Mouse (Mus musculus) heart, embryonic 11.5 days (tissue): Measurements from ENCODE around the gene Rnf215. TPM values are rescaled to one million over a fixed set of nuclear protein-coding genes. Genes with fewer than 3 reads are reported as not detected.

Experiments used
- ATAC-seq: fragments of 200-750 bp; cut with Nextera tagmentation; replicated peaks from 2 replicates; pipeline ENCODE4 v1.8.0; 2017; ENCODE audit warnings: moderate library complexity; ENCODE audit not compliant: insufficient number of reproducible peaks, low FRiP score, low TSS enrichment
- H3K27ac ChIP-seq: fragments of 300-500 bp; sonication (generic); 2 replicates; pipeline ENCODE4 v1.5.1; 2014; ENCODE audit warnings: mild to moderate bottlenecking, low read depth, low read length
- H3K27me3 ChIP-seq: fragments of 300-500 bp; sonication (generic); 2 replicates; pipeline ENCODE4 v1.6.1; 2014; ENCODE audit warnings: mild to moderate bottlenecking, low read length, mixed read lengths; ENCODE audit not compliant: control insufficient read depth, insufficient read depth
- H3K36me3 ChIP-seq: fragments of 300-500 bp; sonication (generic); 2 replicates; pipeline ENCODE4 v1.6.1; 2014; ENCODE audit warnings: mild to moderate bottlenecking, low read length, moderate library complexity, mixed read lengths; ENCODE audit not compliant: control insufficient read depth, insufficient read depth
- H3K4me1 ChIP-seq: fragments of 300-500 bp; sonication (generic); 2 replicates; pipeline ENCODE4 v1.6.1; 2014; ENCODE audit warnings: low read length; ENCODE audit not compliant: control insufficient read depth, insufficient read depth
- H3K4me2 ChIP-seq: fragments of 300-500 bp; sonication (generic); 2 replicates; pipeline ENCODE4 v1.6.1; 2014; ENCODE audit warnings: mild to moderate bottlenecking, moderate library complexity
- H3K4me3 ChIP-seq: fragments of 300-500 bp; sonication (generic); 2 replicates; pipeline ENCODE4 v1.5.1; 2014; ENCODE audit warnings: low read depth, low read length
- H3K9ac ChIP-seq: fragments of 300-500 bp; sonication (generic); 2 replicates; pipeline ENCODE4 v1.6.1; 2014; ENCODE audit warnings: mild to moderate bottlenecking, low read depth, low read length, moderate library complexity
- H3K9me3 ChIP-seq: fragments of 300-500 bp; sonication (generic); replicated peaks from 2 replicates; pipeline ENCODE4 v1.6.1; 2016; ENCODE audit warnings: low read length; ENCODE audit not compliant: control insufficient read depth
- WGBS: fragments of 180-500 bp; shearing (Covaris S2); extraction: QIAGEN DNeasy Blood & Tissue Kit; methylation state at CpG from one replicate; pipeline ENCODE4 v1.1.7; 2014; ENCODE audit not compliant: insufficient replicate concordance; 5-methylcytosine and 5-hydroxymethylcytosine counted together
- polyA plus RNA-seq: library from polyadenylated mRNA; unstranded; fragments of >200 nt; fragmentation: Nextera tagmentation; extraction: Ambion mirVana; gene quantifications from 2 replicates; pipeline ENCODE4 v1.2.1, GENCODE M21; 2014

Gene Rnf215
- polyA plus RNA-seq, 1 experiment from 2014 or later = 13.7 TPM

DNA sequence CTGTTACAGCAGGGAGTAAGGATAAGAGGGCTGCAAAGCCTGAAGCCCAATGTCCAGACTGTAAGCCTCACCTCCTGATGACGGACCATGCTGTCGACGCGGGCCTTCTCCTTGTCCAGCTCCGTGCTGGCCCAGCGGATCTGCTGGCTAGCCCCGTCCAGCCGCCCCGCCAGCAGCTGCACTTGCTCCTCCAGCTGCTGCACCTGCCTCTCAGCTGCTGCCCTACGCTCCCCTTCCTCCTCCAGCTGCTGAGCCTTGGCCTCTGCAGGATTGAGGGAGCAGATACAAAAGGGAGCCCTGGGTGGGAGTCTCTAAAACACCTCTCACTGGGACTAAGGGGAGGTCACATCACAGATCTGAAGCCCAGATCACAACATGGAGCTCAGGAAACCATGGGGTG lies 12.1 kb downstream of the Rnf215 start:
- Histone ChIP-seq H3K4me1 (0 out of 2 replicates have a peak, but pooled peaks cover 2% of the 10 kb centered on the region), H3K4me3 (no peak overlapping the region), H3K9ac (no peak overlapping the region), H3K4me2 (no peak overlapping the region), H3K9me3 (no peaks in the 10 kb centered on the region), H3K36me3 (peaks cover 7% of the 10 kb centered on the region), H3K27me3 (no peaks in the 10 kb centered on the region), H3K27ac (no peak overlapping the region)
- ATAC-seq = no peak
- 76% methylated on average over 10 of the region's 10 CpGs for WGBS

DNA sequence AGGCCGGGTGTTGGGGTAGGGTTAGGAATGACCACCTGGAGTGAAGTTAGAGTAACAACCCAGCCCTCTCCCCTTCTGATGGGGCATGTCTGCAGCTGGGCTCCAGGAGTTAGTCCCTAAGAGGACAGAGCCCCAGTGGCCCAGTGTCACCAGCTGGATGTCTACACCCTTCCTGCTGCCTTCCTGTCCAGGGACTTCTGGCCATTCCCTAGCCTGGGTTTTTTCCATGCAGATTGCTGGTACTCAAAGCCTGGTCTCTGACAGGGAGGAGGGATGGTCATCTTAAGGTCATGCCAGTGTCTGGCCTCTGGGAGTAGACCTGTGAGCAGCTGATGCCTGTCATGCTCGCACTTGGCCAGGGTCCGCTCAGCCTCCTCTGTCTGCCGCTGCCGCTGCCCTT lies 13.1 kb downstream of the Rnf215 start:
- H3K27ac ChIP-seq = no peak overlapping the region
- 86% methylated on average over 5 of the region's 5 CpGs for WGBS
- no peak for ATAC-seq
- H3K36me3 ChIP-seq = peaks cover 4% of the 10 kb centered on the region; the same call in 1 of the 2 replicates
- no peaks in the 10 kb centered on the region for H3K27me3 ChIP-seq
- no peak overlapping the region for H3K4me3 ChIP-seq
- H3K9ac ChIP-seq = no peak overlapping the region
- 0 out of 2 replicates have a peak, but pooled peaks cover 2% of the 10 kb centered on the region for H3K4me1 ChIP-seq
- no peaks in the 10 kb centered on the region for H3K9me3 ChIP-seq
- H3K4me2 ChIP-seq = no peak overlapping the region

DNA sequence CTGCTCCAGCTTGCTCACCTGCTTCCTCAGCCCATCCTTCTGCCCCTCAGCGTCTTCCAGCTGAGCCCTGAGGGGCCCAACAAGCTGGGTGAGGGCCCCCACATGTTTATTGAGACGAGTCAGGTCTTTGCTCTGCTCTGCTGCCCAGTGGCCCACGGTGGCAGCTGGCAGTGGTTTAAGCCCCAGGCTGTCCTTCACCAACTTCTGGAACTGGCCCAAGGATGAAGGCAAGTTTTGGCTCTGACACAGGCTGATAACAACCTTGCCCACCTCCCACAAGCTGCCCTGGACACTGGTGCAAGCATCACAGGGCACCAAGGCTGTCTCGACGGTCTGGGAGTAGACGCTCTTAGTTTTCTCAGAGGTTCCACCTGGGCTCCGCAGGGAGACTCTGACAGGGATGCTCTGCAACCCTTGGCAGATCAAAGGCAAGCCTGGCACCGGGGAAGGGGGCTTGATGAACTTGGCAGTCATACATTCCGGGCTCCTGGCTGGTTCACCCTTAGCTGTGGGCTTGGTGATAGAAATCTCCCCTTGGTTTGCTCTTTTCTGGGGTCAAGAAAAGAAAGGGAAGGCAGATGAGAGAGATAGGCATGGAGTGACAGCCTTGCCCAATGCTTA lies 13.6 kb downstream of the Rnf215 start:
- Histone ChIP-seq H3K27me3 (no peaks in the 10 kb centered on the region), H3K9ac (no peak overlapping the region), H3K4me3 (no peak overlapping the region), H3K4me2 (no peak overlapping the region), H3K36me3 (no peaks in the 10 kb centered on the region), H3K9me3 (no peaks in the 10 kb centered on the region), H3K27ac (no peak overlapping the region), H3K4me1 (0 out of 2 replicates have a peak, but pooled peaks cover 2% of the 10 kb centered on the region)
- 76% methylated on average over 9 of the region's 9 CpGs for WGBS
- ATAC-seq = no peak

DNA sequence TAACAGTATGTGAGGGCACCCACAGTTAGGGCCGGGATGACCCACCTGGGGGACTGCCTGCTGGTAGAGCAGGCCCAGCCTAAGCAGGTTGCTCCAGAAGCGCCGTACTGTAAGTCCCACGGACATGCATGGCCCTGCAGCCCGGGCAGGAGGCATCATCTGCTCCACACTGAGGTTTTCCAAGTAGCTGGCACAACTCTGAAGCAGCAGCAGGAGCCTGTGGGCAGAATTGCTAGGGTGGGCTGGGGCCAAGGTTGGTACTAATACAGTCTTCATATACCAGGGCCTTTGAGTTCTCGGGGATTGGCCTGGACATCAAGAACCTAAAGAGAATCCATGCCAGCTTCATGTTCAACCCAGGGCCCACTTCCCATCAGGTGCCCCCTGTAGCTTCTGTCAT lies 14.9 kb downstream of the Rnf215 start:
- H3K36me3 ChIP-seq = no peaks in the 10 kb centered on the region
- H3K27ac ChIP-seq = no peak overlapping the region
- H3K4me2 ChIP-seq = no peak overlapping the region
- 0 out of 2 replicates have a peak, but pooled peaks cover 2% of the 10 kb centered on the region for H3K4me1 ChIP-seq
- no peaks in the 10 kb centered on the region for H3K9me3 ChIP-seq
- H3K4me3 ChIP-seq = no peak overlapping the region
- no peaks in the 10 kb centered on the region for H3K27me3 ChIP-seq
- 89% methylated on average over 6 of the region's 6 CpGs for WGBS
- no peak for ATAC-seq
- no peak overlapping the region for H3K9ac ChIP-seq

DNA sequence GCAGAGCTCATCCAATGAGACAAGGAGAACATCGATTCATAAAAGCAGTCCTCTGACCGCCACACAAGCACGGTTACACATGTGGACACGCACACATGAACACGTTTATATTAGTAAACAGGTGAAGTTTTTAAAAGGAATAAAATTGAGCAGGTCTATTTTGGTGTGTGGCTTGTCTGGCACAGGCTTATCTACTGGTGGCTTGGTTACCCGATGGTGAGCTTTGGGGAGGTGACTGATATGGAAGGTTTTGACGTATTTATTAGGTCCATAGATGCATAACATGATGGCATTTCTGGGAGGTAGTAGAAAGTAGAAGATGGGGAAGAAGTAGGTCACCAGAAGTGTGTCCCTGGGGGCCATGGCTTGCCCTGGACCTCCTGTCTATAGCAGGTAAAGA lies 18.7 kb downstream of the Rnf215 start:
- H3K4me1 ChIP-seq = no peaks in the 10 kb centered on the region
- WGBS = 85% methylated on average over 7 of the region's 7 CpGs
- H3K27me3 ChIP-seq = no peaks in the 10 kb centered on the region
- ATAC-seq = no peak
- no peak overlapping the region for H3K4me2 ChIP-seq
- no peak overlapping the region for H3K4me3 ChIP-seq
- no peaks in the 10 kb centered on the region for H3K9me3 ChIP-seq
- no peak overlapping the region for H3K27ac ChIP-seq
- no peak overlapping the region for H3K9ac ChIP-seq
- H3K36me3 ChIP-seq = no peaks in the 10 kb centered on the region

DNA sequence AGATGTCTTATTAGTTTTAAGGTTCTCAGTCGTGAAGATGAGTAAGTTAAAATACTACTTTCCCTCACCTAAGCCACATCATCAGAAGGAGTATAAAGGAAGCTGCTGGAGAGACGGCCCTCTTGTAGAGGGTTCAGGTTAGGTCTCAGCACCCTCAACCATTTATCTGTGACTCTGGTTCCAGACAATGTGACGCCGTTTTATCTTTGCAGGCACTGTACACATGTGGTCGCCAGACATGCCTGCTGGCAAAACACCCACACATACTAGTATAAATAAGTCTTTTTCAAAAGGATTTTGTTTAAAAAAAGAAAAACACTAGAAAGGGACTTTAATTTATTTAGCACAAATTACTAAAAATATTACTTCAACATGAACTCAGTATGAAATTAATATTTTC lies 20.6 kb downstream of the Rnf215 start:
- WGBS = 57% methylated on average over 5 of the region's 5 CpGs
- no peak overlapping the region for H3K9ac ChIP-seq
- no peaks in the 10 kb centered on the region for H3K9me3 ChIP-seq
- H3K27me3 ChIP-seq = no peaks in the 10 kb centered on the region
- H3K4me2 ChIP-seq = no peak overlapping the region
- H3K36me3 ChIP-seq = no peaks in the 10 kb centered on the region
- H3K4me3 ChIP-seq = no peak overlapping the region
- no peak for ATAC-seq
- no peak overlapping the region for H3K27ac ChIP-seq
- peaks cover 4% of the 10 kb centered on the region; the same call in 1 of the 2 replicates for H3K4me1 ChIP-seq

DNA sequence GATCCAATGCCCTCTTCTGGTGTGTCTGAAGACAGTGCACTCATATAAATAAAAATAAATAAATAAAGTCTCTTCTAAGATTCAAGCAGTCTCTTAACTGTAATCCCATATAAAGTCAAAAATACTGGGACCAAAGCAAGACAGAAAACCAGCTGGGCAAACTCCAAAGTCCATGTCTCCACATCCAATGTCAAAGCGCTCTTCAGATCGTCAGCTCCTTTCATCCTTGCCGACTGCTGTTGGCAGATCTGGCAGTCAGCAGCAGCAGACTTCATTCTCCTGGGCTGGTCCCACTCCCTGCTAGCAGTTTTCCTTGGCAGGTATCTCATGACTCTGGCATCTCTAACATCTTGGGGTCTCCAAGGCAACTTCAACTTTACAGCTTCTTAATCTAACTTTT lies 23.7 kb downstream of the Rnf215 start:
- Histone ChIP-seq H3K4me3 (no peak overlapping the region), H3K27me3 (no peaks in the 10 kb centered on the region), H3K9ac (no peak overlapping the region), H3K4me2 (no peak overlapping the region), H3K36me3 (peaks cover 4% of the 10 kb centered on the region; the same call in 1 of the 2 replicates), H3K4me1 (peaks cover 12% of the 10 kb centered on the region), H3K9me3 (no peaks in the 10 kb centered on the region), H3K27ac (no peak overlapping the region)
- WGBS = 80% methylated on average over 3 of the region's 3 CpGs
- no peak for ATAC-seq

DNA sequence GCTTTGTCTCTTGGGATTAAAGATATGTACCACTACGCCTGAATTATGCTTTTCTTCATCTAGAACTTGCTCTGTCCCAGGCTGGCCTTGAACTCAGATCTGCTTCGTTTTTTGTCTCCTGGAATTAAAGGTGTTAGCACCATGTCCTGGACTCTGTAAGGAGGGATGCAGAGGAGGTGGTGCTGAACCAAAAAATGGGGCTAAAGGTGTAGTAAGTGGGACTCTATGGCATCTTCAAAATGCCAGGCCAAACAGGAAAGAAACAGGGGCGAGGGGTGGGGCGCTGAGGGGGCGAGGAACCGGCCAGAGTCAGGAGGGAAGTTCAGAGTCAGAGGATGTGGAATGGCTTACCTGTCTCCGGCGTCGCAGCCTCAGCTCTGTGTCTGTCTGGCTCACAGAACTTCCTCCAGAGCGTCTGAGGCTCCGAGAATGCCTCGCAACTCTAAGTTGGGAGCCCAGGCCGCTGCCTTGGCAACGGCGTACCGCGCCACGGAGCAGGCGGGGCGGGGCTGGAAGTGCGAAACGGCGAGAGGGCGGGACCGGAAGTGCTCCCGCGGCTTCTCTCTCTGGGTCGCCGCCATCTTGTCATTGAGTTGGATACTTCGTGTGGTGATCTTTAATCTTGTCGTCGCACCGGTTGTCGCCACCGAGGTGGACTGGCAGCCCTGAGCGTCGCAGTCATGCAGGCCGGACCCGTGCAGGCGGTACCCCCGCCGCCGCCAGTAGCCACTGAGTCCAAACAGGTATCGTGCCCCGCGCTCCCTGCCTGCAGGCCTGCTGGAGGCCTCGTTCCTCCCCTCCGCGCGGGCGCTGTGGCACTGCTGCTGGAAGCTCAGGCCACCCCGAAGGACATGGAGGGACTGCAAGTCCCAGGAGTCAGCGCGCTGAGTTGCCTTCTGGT lies 25.1 kb downstream of the Rnf215 start, which contains the start of the genes Ccdc157 and Sf3a1:
Gene Ccdc157, minus strand, starts transcription at position 486 of the 901 bp plus-strand sequence.
Gene Sf3a1, plus strand, starts transcription at position 543 of the 901 bp plus-strand sequence.
- WGBS = 1% methylated on average over 54 of the region's 54 CpGs
- peak within 1 kb of the TSS; percentile 89 for H3K27ac ChIP-seq
- peak within 1 kb of the TSS; percentile 89 for H3K4me2 ChIP-seq
- peaks cover 9% of the 10 kb centered on the region; the same call in 1 of the 2 replicates for H3K36me3 ChIP-seq
- ATAC-seq = peak; percentile 93
- H3K4me3 ChIP-seq = peak within 1 kb of the TSS; percentile 88
- H3K9ac ChIP-seq = peak within 1 kb of the TSS; percentile 92
- no peaks in the 10 kb centered on the region for H3K27me3 ChIP-seq
- no peaks in the 10 kb centered on the region for H3K9me3 ChIP-seq
- H3K4me1 ChIP-seq = peaks cover 12% of the 10 kb centered on the region
